Mouse (Mus musculus) forebrain, embryonic 11.5 days (tissue): ENCODE measurements around the gene Nox4. TPM values are rescaled to one million over a fixed set of nuclear protein-coding genes. Genes with fewer than 3 reads are reported as not detected.

Experiments
- ATAC-seq: fragments of 200-750 bp; cut with Nextera tagmentation; replicated peaks from 2 replicates; pipeline ENCODE4 v1.8.0; 2017; ENCODE audit warnings: moderate TSS enrichment; ENCODE audit not compliant: low FRiP score
- DNase-seq: peaks from one replicate; pipeline ENCODE4 v3.0.0-alpha.2; 2017; ENCODE audit warnings: low spot score
- H3K27ac ChIP-seq: fragments of 300-500 bp; sonication (generic); 2 replicates; pipeline ENCODE4 v1.5.1; 2014; ENCODE audit warnings: low read depth, low read length
- H3K27me3 ChIP-seq: fragments of 300-500 bp; sonication (generic); 2 replicates; pipeline ENCODE4 v1.6.1; 2014; ENCODE audit warnings: mild to moderate bottlenecking, low read length, mixed read lengths; ENCODE audit not compliant: control insufficient read depth, insufficient read depth
- H3K36me3 ChIP-seq: fragments of 300-500 bp; sonication (generic); 2 replicates; pipeline ENCODE4 v1.6.1; 2014; ENCODE audit warnings: mild to moderate bottlenecking, low read length, moderate library complexity, mixed read lengths; ENCODE audit not compliant: control insufficient read depth, insufficient read depth
- H3K4me1 ChIP-seq: fragments of 300-500 bp; sonication (generic); replicated peaks from 2 replicates; pipeline ENCODE4 v1.6.1; 2014; ENCODE audit warnings: low read length, mixed read lengths; ENCODE audit not compliant: control insufficient read depth, insufficient read depth
- H3K4me2 ChIP-seq: fragments of 300-500 bp; sonication (generic); 2 replicates; pipeline ENCODE4 v1.6.1; 2014; ENCODE audit warnings: low read depth, mild to moderate bottlenecking, low read length, moderate library complexity, mixed read lengths; ENCODE audit not compliant: severe bottlenecking
- H3K4me3 ChIP-seq: fragments of 300-500 bp; sonication (generic); 2 replicates; pipeline ENCODE4 v1.5.1; 2014; ENCODE audit warnings: low read depth, low read length
- H3K9ac ChIP-seq: fragments of 300-500 bp; sonication (generic); 2 replicates; pipeline ENCODE4 v1.6.1; 2014; ENCODE audit warnings: low read length
- H3K9me3 ChIP-seq: fragments of 300-500 bp; sonication (generic); 2 replicates; pipeline ENCODE4 v1.6.1; 2016; ENCODE audit warnings: low read length, mixed read lengths; ENCODE audit not compliant: control insufficient read depth
- WGBS: fragments of 180-500 bp; shearing (Covaris S2); extraction: QIAGEN DNeasy Blood & Tissue Kit; methylation state at CpG from one replicate; pipeline ENCODE4 v1.1.7; 2014; 5-methylcytosine and 5-hydroxymethylcytosine counted together
- polyA plus RNA-seq: library from polyadenylated mRNA; unstranded; fragments of >200 nt; fragmentation: Nextera tagmentation; extraction: Ambion mirVana; gene quantifications from 2 replicates; pipeline ENCODE4 v1.2.1, GENCODE M21; 2014

Gene Nox4
- polyA plus RNA-seq, 1 experiment from 2014 or later = 3.2 TPM

DNA sequence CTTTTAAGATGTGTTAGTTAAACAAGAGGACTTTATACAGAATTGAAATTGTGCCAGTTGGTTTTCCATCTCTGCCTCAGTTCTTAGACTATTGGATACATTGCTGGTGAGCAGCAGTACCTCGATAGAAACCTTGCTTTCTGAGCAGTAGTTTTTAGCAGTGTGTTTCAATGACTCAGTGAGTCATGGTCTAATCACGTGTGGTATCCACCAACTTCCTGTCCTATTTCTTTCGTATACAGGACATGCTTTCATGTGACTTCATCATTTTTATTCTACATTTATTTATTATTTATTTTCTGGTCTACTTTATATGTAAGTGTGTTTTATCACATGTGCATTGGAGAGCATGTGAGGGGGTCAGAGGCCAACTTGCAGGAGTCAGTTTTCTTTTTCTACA, 99.7 kb downstream of the Nox4 start:
- no peak overlapping the region for H3K4me3 ChIP-seq
- H3K4me1 ChIP-seq = no peaks in the 10 kb centered on the region
- no peak overlapping the region for H3K4me2 ChIP-seq
- H3K9me3 ChIP-seq = no peaks in the 10 kb centered on the region
- DNase-seq (no peak), ATAC-seq (no peak)
- no peaks in the 10 kb centered on the region for H3K36me3 ChIP-seq
- no peak overlapping the region for H3K9ac ChIP-seq
- 81% methylated on average over 3 of the region's 3 CpGs for WGBS
- H3K27me3 ChIP-seq = no peaks in the 10 kb centered on the region
- H3K27ac ChIP-seq = no peak overlapping the region

- ATAC-seq = no peak
- H3K4me3 ChIP-seq = no peak overlapping the region
- no peak for DNase-seq
- H3K4me2 ChIP-seq = no peak overlapping the region
- 14% methylated on average over 2 of the region's 2 CpGs for WGBS
- no peak overlapping the region for H3K9ac ChIP-seq
- no peak overlapping the region for H3K27ac ChIP-seq
- no peaks in the 10 kb centered on the region for H3K9me3 ChIP-seq
- no peaks in the 10 kb centered on the region for H3K36me3 ChIP-seq
- no peaks in the 10 kb centered on the region for H3K27me3 ChIP-seq
- no peaks in the 10 kb centered on the region for H3K4me1 ChIP-seq
Measured at GRCm38 (mm10) chr7:87352818-87353217, 106.9 kb downstream of the Nox4 start.

DNA sequence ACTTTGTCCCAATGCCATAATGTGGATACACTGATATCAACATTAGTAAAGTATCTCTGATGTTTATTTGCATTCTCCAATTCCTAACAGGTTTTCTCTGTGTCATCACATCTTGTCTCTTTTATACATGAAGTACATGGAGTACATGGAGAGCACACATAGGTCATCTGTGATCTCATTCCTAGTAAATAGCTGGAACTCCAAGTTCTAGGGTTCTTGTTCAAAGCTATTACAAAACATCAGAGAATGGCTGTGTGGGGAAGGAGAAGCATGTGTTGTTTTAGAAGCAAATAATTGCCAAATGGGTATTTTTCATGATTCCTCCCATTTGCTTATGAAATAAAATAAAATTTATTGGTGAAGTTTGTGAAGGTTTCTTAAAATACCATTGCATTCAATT, 121.9 kb downstream of the Nox4 start:
- no peak overlapping the region for H3K4me3 ChIP-seq
- DNase-seq = no peak
- no peak for ATAC-seq
- H3K4me1 ChIP-seq = no peaks in the 10 kb centered on the region
- H3K36me3 ChIP-seq = no peaks in the 10 kb centered on the region
- H3K4me2 ChIP-seq = no peak overlapping the region
- no peak overlapping the region for H3K27ac ChIP-seq
- no peaks in the 10 kb centered on the region for H3K9me3 ChIP-seq
- H3K9ac ChIP-seq = no peak overlapping the region
- H3K27me3 ChIP-seq = no peaks in the 10 kb centered on the region

DNA sequence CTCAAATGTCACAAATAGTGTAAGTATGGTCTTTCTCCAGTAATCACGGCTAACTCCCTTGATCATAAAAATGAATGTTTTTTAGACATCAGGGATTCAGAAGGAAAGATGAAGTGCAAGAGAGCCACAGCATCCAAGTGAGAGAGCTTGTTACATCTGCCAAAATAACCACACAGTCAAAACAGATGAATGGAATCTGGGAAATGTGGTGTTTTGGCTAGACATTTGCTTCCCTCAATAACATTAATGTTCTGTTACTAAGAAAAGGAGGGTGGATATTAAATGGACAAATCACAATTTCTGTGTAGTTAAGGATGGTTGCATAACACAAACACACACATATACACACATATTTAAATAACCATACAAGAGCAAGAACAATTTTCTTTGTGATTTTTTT, 123.2 kb downstream of the Nox4 start:
- DNase-seq (no peak), ATAC-seq (no peak)
- no peak overlapping the region for H3K27ac ChIP-seq
- H3K4me3 ChIP-seq = no peak overlapping the region
- no peaks in the 10 kb centered on the region for H3K4me1 ChIP-seq
- H3K27me3 ChIP-seq = no peaks in the 10 kb centered on the region
- no peaks in the 10 kb centered on the region for H3K9me3 ChIP-seq
- 91% methylated on average over 1 of the region's 1 CpGs for WGBS
- H3K9ac ChIP-seq = no peak overlapping the region
- H3K4me2 ChIP-seq = no peak overlapping the region
- H3K36me3 ChIP-seq = no peaks in the 10 kb centered on the region

DNA sequence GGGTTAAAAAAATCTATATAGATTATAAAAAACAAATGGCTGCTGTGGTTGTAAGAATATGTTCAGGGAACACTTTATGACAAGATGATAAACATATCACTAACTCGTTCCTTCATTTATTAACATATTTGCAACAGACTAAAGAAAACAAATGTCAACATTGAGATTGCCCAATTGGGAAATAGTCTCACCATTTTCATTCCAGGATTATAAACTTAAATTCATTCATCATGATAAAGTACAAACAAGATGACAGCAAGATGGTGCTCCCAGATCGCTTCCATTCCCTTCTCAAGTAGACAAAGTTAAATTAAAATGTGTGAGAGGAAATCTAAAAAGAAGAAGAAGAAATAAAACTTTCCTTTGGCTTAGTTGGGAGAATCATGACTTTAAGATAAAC, 124.9 kb downstream of the Nox4 start:
- H3K36me3 ChIP-seq = no peaks in the 10 kb centered on the region

GRCm38 (mm10) chr7:87371316-87371715, 125.4 kb downstream of the Nox4 start:
- no peak for DNase-seq
- Histone ChIP-seq H3K36me3 (no peaks in the 10 kb centered on the region), H3K9me3 (no peaks in the 10 kb centered on the region), H3K27ac (no peak overlapping the region), H3K4me1 (no peaks in the 10 kb centered on the region), H3K4me3 (no peak overlapping the region), H3K4me2 (no peak overlapping the region), H3K27me3 (no peaks in the 10 kb centered on the region), H3K9ac (no peak overlapping the region)
- no peak for ATAC-seq
- 91% methylated on average over 2 of the region's 2 CpGs for WGBS

More for the DNA sequence above, 124.9 kb downstream of the Nox4 start:
- no peaks in the 10 kb centered on the region for H3K27me3 ChIP-seq
- H3K27ac ChIP-seq = no peak overlapping the region
- H3K9me3 ChIP-seq = no peaks in the 10 kb centered on the region
- WGBS = 93% methylated on average over 2 of the region's 2 CpGs
- H3K9ac ChIP-seq = no peak overlapping the region
- no peaks in the 10 kb centered on the region for H3K4me1 ChIP-seq
- no peak for ATAC-seq
- no peak overlapping the region for H3K4me3 ChIP-seq
- no peak for DNase-seq
- no peak overlapping the region for H3K4me2 ChIP-seq

DNA sequence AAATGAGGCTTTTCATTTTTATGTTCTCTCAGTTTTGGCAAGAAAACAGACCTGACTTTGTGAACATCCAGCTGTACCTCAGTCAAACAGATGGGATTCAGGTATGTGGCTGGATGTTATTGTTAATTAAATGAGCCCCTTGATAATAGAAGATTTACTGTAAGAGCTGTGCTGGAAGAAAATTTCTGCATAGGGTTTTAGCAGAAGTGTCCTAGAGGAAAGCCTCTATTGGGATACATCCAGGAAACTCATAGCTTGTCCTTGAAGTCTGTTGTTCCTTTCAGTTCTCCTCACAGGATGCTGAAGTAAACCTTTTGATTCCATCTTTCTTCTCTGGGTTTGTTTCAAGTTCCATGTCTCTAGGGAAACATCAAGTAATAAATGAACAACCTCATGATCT, 128.4 kb downstream of the Nox4 start:
- no peak for ATAC-seq
- no peaks in the 10 kb centered on the region for H3K27me3 ChIP-seq
- H3K4me1 ChIP-seq = no peaks in the 10 kb centered on the region

DNA sequence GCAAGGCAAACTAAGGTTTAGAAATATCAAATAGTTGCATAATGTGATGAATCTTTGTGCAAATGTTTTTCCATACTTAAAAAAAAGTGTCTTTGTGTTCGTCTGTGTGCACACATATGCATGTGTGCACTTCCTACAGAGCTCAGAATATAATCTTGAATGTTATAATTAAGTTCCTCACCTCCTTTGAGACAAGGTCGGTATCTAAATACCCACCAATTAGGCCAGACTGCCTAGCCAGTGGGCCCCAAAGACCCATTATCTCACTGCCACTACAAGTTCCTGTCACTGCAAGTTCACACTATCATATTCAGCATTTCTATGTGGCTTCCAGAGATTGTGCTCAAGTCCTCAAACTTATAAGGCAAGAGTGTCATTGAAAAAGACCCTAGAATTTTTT, 129.0 kb downstream of the Nox4 start:
- H3K9me3 ChIP-seq = no peaks in the 10 kb centered on the region
- no peaks in the 10 kb centered on the region for H3K4me1 ChIP-seq
- 62% methylated on average over 2 of the region's 2 CpGs for WGBS
- no peak overlapping the region for H3K4me3 ChIP-seq
- no peaks in the 10 kb centered on the region for H3K36me3 ChIP-seq
- H3K9ac ChIP-seq = no peak overlapping the region
- ATAC-seq = no peak
- DNase-seq = no peak
- H3K27ac ChIP-seq = no peak overlapping the region
- H3K4me2 ChIP-seq = no peak overlapping the region
- no peaks in the 10 kb centered on the region for H3K27me3 ChIP-seq

More for the DNA sequence above, 128.4 kb downstream of the Nox4 start:
- H3K9me3 ChIP-seq = no peaks in the 10 kb centered on the region
- no peak overlapping the region for H3K27ac ChIP-seq
- H3K4me3 ChIP-seq = no peak overlapping the region
- no peaks in the 10 kb centered on the region for H3K36me3 ChIP-seq
- no peak overlapping the region for H3K4me2 ChIP-seq
- DNase-seq = no peak
- no peak overlapping the region for H3K9ac ChIP-seq

GRCm38 (mm10) chr7:87397023-87397422, 151.1 kb downstream of the Nox4 start:
- Histone ChIP-seq H3K27me3 (no peaks in the 10 kb centered on the region), H3K4me1 (no peaks in the 10 kb centered on the region), H3K27ac (no peak overlapping the region), H3K36me3 (no peaks in the 10 kb centered on the region), H3K4me2 (no peak overlapping the region), H3K9me3 (no peaks in the 10 kb centered on the region), H3K4me3 (no peak overlapping the region), H3K9ac (no peak overlapping the region)
- 98% methylated on average over 7 of the region's 7 CpGs for WGBS
- ATAC-seq (no peak), DNase-seq (no peak)
